Mouse (Mus musculus): ENCODE results near the gene Acsl3. TPM values are rescaled to one million over a fixed set of nuclear protein-coding genes. Genes with fewer than 3 reads are reported as not detected.

Gene Acsl3
- polyA plus RNA-seq, 1 experiment from 2014 or later: 55.2 TPM

GRCm38 (mm10) chr1:78657021-78657629 is 500 bp upstream of the Acsl3 start:
- peak overlapping the region; percentile 87 for H3K9ac ChIP-seq (ENCODE audit: low read depth, low read length)
- no peaks in the 10 kb centered on the region for H3K36me3 ChIP-seq (ENCODE audit: insufficient read depth, low read length)
- H3K4me3 ChIP-seq (replicated peaks; ENCODE audit: low read depth, low read length): peak overlapping the region; percentile 97
- no peaks in the 10 kb centered on the region for H3K27me3 ChIP-seq (ENCODE audit: insufficient read depth, low read length)
- WGBS: 27% methylated on average over 22 of the region's 22 CpGs
- ATAC-seq (replicated peaks; ENCODE audit: low FRiP score, low read depth) (no peak), DNase-seq (ENCODE audit: low spot score) (no peak)
- H3K9me3 ChIP-seq (replicated peaks; ENCODE audit: low read length): no peaks in the 10 kb centered on the region
- TF ChIP-seq CTCF (IDR thresholded peaks at IDR 0.05; ENCODE audit: low read depth): 0 out of 2 replicates have a peak, but pooled peaks have one; percentile 1
- H3K4me1 ChIP-seq (replicated peaks; ENCODE audit: insufficient read depth, low read length): peaks cover 16% of the 10 kb centered on the region
- peak overlapping the region; percentile 75 for H3K27ac ChIP-seq
- H3K4me2 ChIP-seq (ENCODE audit: low read length): peak overlapping the region; percentile 85

GRCm38 (mm10) chr1:78658441-78659269 is 1.0 kb downstream of the Acsl3 start:
- Histone ChIP-seq H3K36me3 (ENCODE audit: insufficient read depth, low read length) (no peaks in the 10 kb centered on the region), H3K9me3 (replicated peaks; ENCODE audit: low read length) (no peaks in the 10 kb centered on the region), H3K4me3 (replicated peaks; ENCODE audit: low read depth, low read length) (peak overlapping the region; percentile 97), H3K4me2 (ENCODE audit: low read length) (peak overlapping the region; percentile 85), H3K27me3 (ENCODE audit: insufficient read depth, low read length) (no peaks in the 10 kb centered on the region), H3K9ac (ENCODE audit: low read depth, low read length) (peak overlapping the region; percentile 87), H3K27ac (peak overlapping the region; percentile 87), H3K4me1 (replicated peaks; ENCODE audit: insufficient read depth, low read length) (peaks cover 16% of the 10 kb centered on the region)
- TF ChIP-seq CTCF (IDR thresholded peaks at IDR 0.05; ENCODE audit: low read depth): no peak
- WGBS: 2% methylated on average over 20 of the region's 20 CpGs
- ATAC-seq (replicated peaks; ENCODE audit: low FRiP score, low read depth): no peak
- peak; percentile 49 for DNase-seq (ENCODE audit: low spot score)

GRCm38 (mm10) chr1:78659270-78659823 is 1.7 kb downstream of the Acsl3 start:
- Histone ChIP-seq H3K4me3 (replicated peaks; ENCODE audit: low read depth, low read length) (peak overlapping the region; percentile 97), H3K4me1 (replicated peaks; ENCODE audit: insufficient read depth, low read length) (peaks cover 16% of the 10 kb centered on the region), H3K36me3 (ENCODE audit: insufficient read depth, low read length) (no peaks in the 10 kb centered on the region), H3K9me3 (replicated peaks; ENCODE audit: low read length) (no peaks in the 10 kb centered on the region), H3K27ac (peak overlapping the region; percentile 87; the same call in 1 of the 2 replicates), H3K4me2 (ENCODE audit: low read length) (peak overlapping the region; percentile 85), H3K9ac (ENCODE audit: low read depth, low read length) (peak overlapping the region; percentile 87), H3K27me3 (ENCODE audit: insufficient read depth, low read length) (no peaks in the 10 kb centered on the region)
- no peak for ATAC-seq (replicated peaks; ENCODE audit: low FRiP score, low read depth)
- WGBS: 31% methylated on average over 4 of the region's 4 CpGs
- no peak for TF ChIP-seq CTCF (IDR thresholded peaks at IDR 0.05; ENCODE audit: low read depth)
- no peak for DNase-seq (ENCODE audit: low spot score)

- Histone ChIP-seq H3K36me3 (ENCODE audit: insufficient read depth, low read length) (peaks cover 22% of the 10 kb centered on the region; the same call in 1 of the 2 replicates), H3K27ac (no peak overlapping the region), H3K4me3 (replicated peaks; ENCODE audit: low read depth, low read length) (no peak overlapping the region), H3K4me2 (ENCODE audit: low read length) (no peak overlapping the region), H3K4me1 (replicated peaks; ENCODE audit: insufficient read depth, low read length) (peaks cover 8% of the 10 kb centered on the region), H3K9ac (ENCODE audit: low read depth, low read length) (no peak overlapping the region), H3K9me3 (replicated peaks; ENCODE audit: low read length) (no peaks in the 10 kb centered on the region), H3K27me3 (ENCODE audit: insufficient read depth, low read length) (no peaks in the 10 kb centered on the region)
- no peak for ATAC-seq (replicated peaks; ENCODE audit: low FRiP score, low read depth)
- TF ChIP-seq CTCF (IDR thresholded peaks at IDR 0.05; ENCODE audit: low read depth): no peak
- 73% methylated on average over 4 of the region's 4 CpGs for WGBS
- no peak for DNase-seq (ENCODE audit: low spot score)
Measured at GRCm38 (mm10) chr1:78664326-78664725, 6.7 kb downstream of the Acsl3 start.

- H3K27me3 ChIP-seq (ENCODE audit: insufficient read depth, low read length): no peaks in the 10 kb centered on the region
- DNase-seq (ENCODE audit: low spot score): no peak
- WGBS: 95% methylated on average over 9 of the region's 9 CpGs
- peaks cover 3% of the 10 kb centered on the region; the same call in 1 of the 2 replicates for H3K4me1 ChIP-seq (replicated peaks; ENCODE audit: insufficient read depth, low read length)
- no peak overlapping the region for H3K9ac ChIP-seq (ENCODE audit: low read depth, low read length)
- H3K4me3 ChIP-seq (replicated peaks; ENCODE audit: low read depth, low read length): no peak overlapping the region
- ATAC-seq (replicated peaks; ENCODE audit: low FRiP score, low read depth): no peak
- no peaks in the 10 kb centered on the region for H3K9me3 ChIP-seq (replicated peaks; ENCODE audit: low read length)
- TF ChIP-seq CTCF (IDR thresholded peaks at IDR 0.05; ENCODE audit: low read depth): no peak
- H3K36me3 ChIP-seq (ENCODE audit: insufficient read depth, low read length): peaks cover 22% of the 10 kb centered on the region; the same call in 1 of the 2 replicates
- no peak overlapping the region for H3K27ac ChIP-seq
- H3K4me2 ChIP-seq (ENCODE audit: low read length): no peak overlapping the region
Measured at GRCm38 (mm10) chr1:78665954-78666499, 8.4 kb downstream of the Acsl3 start.

GRCm38 (mm10) chr1:78666585-78666984 is 9.0 kb downstream of the Acsl3 start:
- ATAC-seq (replicated peaks; ENCODE audit: low FRiP score, low read depth) (no peak), DNase-seq (ENCODE audit: low spot score) (no peak)
- H3K4me2 ChIP-seq (ENCODE audit: low read length): no peak overlapping the region
- peaks cover 22% of the 10 kb centered on the region; the same call in 1 of the 2 replicates for H3K36me3 ChIP-seq (ENCODE audit: insufficient read depth, low read length)
- H3K4me1 ChIP-seq (replicated peaks; ENCODE audit: insufficient read depth, low read length): no peaks in the 10 kb centered on the region
- no peak overlapping the region for H3K4me3 ChIP-seq (replicated peaks; ENCODE audit: low read depth, low read length)
- H3K9me3 ChIP-seq (replicated peaks; ENCODE audit: low read length): no peaks in the 10 kb centered on the region
- no peak overlapping the region for H3K9ac ChIP-seq (ENCODE audit: low read depth, low read length)
- no peak overlapping the region for H3K27ac ChIP-seq
- H3K27me3 ChIP-seq (ENCODE audit: insufficient read depth, low read length): no peaks in the 10 kb centered on the region
- 94% methylated on average over 1 of the region's 1 CpGs for WGBS
- no peak for TF ChIP-seq CTCF (IDR thresholded peaks at IDR 0.05; ENCODE audit: low read depth)
